Mouse (Mus musculus): Measurements from ENCODE around the gene Pip4p1. TPM values are rescaled to one million over a fixed set of nuclear protein-coding genes. Genes with fewer than 3 reads are reported as not detected.
"Not testable (repeated sequence)": the region's sequence is repeated elsewhere in the genome, so short reads cannot be mapped to it uniquely, and the experiment has no call there.

Gene Pip4p1
- total and polyA plus RNA-seq, 3 experiments, result 32.7 to 99.9 (median 45.6) TPM

GRCm38 (mm10) chr14:50955487-50955886 lies 24.8 kb upstream of the Pip4p1 start:
- no peaks in the 10 kb centered on the region for H3K9me3 ChIP-seq (replicated peaks)
- no peak overlapping the region for H3K4me3 ChIP-seq (ENCODE audit: low read depth, low read length)
- no peaks in the 10 kb centered on the region for H3K27me3 ChIP-seq (ENCODE audit: insufficient read depth, low read length)
- TF ChIP-seq GATA2 (IDR thresholded peaks at IDR 0.05; ENCODE audit: borderline replicate concordance, low read depth, low read length), result no peak
- no peak for TF ChIP-seq POLR2AphosphoS5 (IDR thresholded peaks at IDR 0.05; ENCODE audit: insufficient replicate concordance, low read depth, low read length)
- TF ChIP-seq TAL1 (conservative IDR thresholded peaks at IDR 0.05; ENCODE audit: low read depth, low read length), result no peak
- TF ChIP-seq GATA1 (IDR thresholded peaks at IDR 0.05; ENCODE audit: borderline replicate concordance, low read length), result no peak
- TF ChIP-seq CTCF (IDR thresholded peaks at IDR 0.05; ENCODE audit: low read depth, low read length), result no peak
- no peaks in the 10 kb centered on the region for H3K4me1 ChIP-seq (ENCODE audit: insufficient read depth, low read depth, low read length)
- no peak for ATAC-seq (ENCODE audit: extremely low read depth, insufficient number of reproducible peaks, low FRiP score, poor library complexity, severe bottlenecking)
- H3K36me3 ChIP-seq (replicated peaks), result peaks cover 6% of the 10 kb centered on the region
- no peak for DNase-seq (ENCODE audit: low spot score)

GRCm38 (mm10) chr14:50945526-50945925 lies 14.9 kb upstream of the Pip4p1 start:
- H3K9me3 ChIP-seq (replicated peaks); H3K27me3 ChIP-seq (ENCODE audit: insufficient read depth, low read length); ATAC-seq (ENCODE audit: extremely low read depth, insufficient number of reproducible peaks, low FRiP score, poor library complexity, severe bottlenecking); DNase-seq (ENCODE audit: low spot score); H3K36me3 ChIP-seq (replicated peaks); H3K4me1 ChIP-seq (ENCODE audit: insufficient read depth, low read depth, low read length): not testable (repeated sequence)
- peak overlapping the region; percentile 71; the same call in 1 of the 2 replicates for H3K4me3 ChIP-seq (ENCODE audit: low read depth, low read length)

GRCm38 (mm10) chr14:50945081-50945480 lies 14.4 kb upstream of the Pip4p1 start:
- H3K4me1 ChIP-seq (ENCODE audit: insufficient read depth, low read depth, low read length); ATAC-seq (ENCODE audit: extremely low read depth, insufficient number of reproducible peaks, low FRiP score, poor library complexity, severe bottlenecking); H3K9me3 ChIP-seq (replicated peaks); H3K36me3 ChIP-seq (replicated peaks); DNase-seq (ENCODE audit: low spot score); H3K27me3 ChIP-seq (ENCODE audit: insufficient read depth, low read length): not testable (repeated sequence)
- peak overlapping the region; percentile 71 for H3K4me3 ChIP-seq (ENCODE audit: low read depth, low read length)

- not testable (repeated sequence) for DNase-seq (ENCODE audit: low spot score)
Measured at GRCm38 (mm10) chr14:50944668-50945033, 14.0 kb upstream of the Pip4p1 start.

GRCm38 (mm10) chr14:50943932-50944667 lies 13.4 kb upstream of the Pip4p1 start, which contains the start of gene Gm49342:
Gene Gm49342 (plus strand): TSS chr14:50944517.
- Histone ChIP-seq H3K36me3 (replicated peaks) (no peaks in the 10 kb centered on the region), H3K4me3 (ENCODE audit: low read depth, low read length) (peak within 1 kb of the TSS; percentile 71), H3K9me3 (replicated peaks) (no peaks in the 10 kb centered on the region), H3K4me1 (ENCODE audit: insufficient read depth, low read depth, low read length) (peaks cover 8% of the 10 kb centered on the region), H3K27me3 (ENCODE audit: insufficient read depth, low read length) (no peaks in the 10 kb centered on the region)
- DNase-seq (ENCODE audit: low spot score), result peak; percentile 85
- no peak for TF ChIP-seq GATA2 (IDR thresholded peaks at IDR 0.05; ENCODE audit: borderline replicate concordance, low read depth, low read length)
- TF ChIP-seq CTCF (IDR thresholded peaks at IDR 0.05; ENCODE audit: low read depth, low read length), result no peak
- TF ChIP-seq GATA1 (IDR thresholded peaks at IDR 0.05; ENCODE audit: borderline replicate concordance, low read length), result no peak
- no peak for TF ChIP-seq TAL1 (conservative IDR thresholded peaks at IDR 0.05; ENCODE audit: low read depth, low read length)
- TF ChIP-seq POLR2AphosphoS5 (IDR thresholded peaks at IDR 0.05; ENCODE audit: insufficient replicate concordance, low read depth, low read length), result peak; percentile 86; the same call in 1 of the 2 replicates
- ATAC-seq (ENCODE audit: extremely low read depth, insufficient number of reproducible peaks, low FRiP score, poor library complexity, severe bottlenecking), result peak; percentile 100

More at GRCm38 (mm10) chr14:50944668-50945033, 14.0 kb upstream of the Pip4p1 start:
- H3K9me3 ChIP-seq (replicated peaks); H3K36me3 ChIP-seq (replicated peaks); H3K27me3 ChIP-seq (ENCODE audit: insufficient read depth, low read length); H3K4me1 ChIP-seq (ENCODE audit: insufficient read depth, low read depth, low read length): not testable (repeated sequence)
- ATAC-seq (ENCODE audit: extremely low read depth, insufficient number of reproducible peaks, low FRiP score, poor library complexity, severe bottlenecking), result peak; percentile 68
- peak overlapping the region; percentile 71 for H3K4me3 ChIP-seq (ENCODE audit: low read depth, low read length)

- DNase-seq (ENCODE audit: low spot score) (peak; percentile 86), ATAC-seq (ENCODE audit: extremely low read depth, insufficient number of reproducible peaks, low FRiP score, poor library complexity, severe bottlenecking) (peak; percentile 88)
- H3K4me3 ChIP-seq (ENCODE audit: low read depth, low read length), result peak overlapping the region; percentile 55
Measured at GRCm38 (mm10) chr14:50938940-50939339, 8.3 kb upstream of the Pip4p1 start.

More at GRCm38 (mm10) chr14:50938940-50939339, 8.3 kb upstream of the Pip4p1 start:
- H3K9me3 ChIP-seq (replicated peaks), result no peaks in the 10 kb centered on the region
- peaks cover 19% of the 10 kb centered on the region for H3K36me3 ChIP-seq (replicated peaks)
- H3K27me3 ChIP-seq (ENCODE audit: insufficient read depth, low read length), result no peaks in the 10 kb centered on the region
- peaks cover 21% of the 10 kb centered on the region for H3K4me1 ChIP-seq (ENCODE audit: insufficient read depth, low read depth, low read length)
- TF ChIP-seq CTCF (IDR thresholded peaks at IDR 0.05; ENCODE audit: low read depth, low read length), result no peak
- TF ChIP-seq GATA1 (IDR thresholded peaks at IDR 0.05; ENCODE audit: borderline replicate concordance, low read length), result no peak
- TF ChIP-seq POLR2AphosphoS5 (IDR thresholded peaks at IDR 0.05; ENCODE audit: insufficient replicate concordance, low read depth, low read length), result no peak
- no peak for TF ChIP-seq TAL1 (conservative IDR thresholded peaks at IDR 0.05; ENCODE audit: low read depth, low read length)
- TF ChIP-seq GATA2 (IDR thresholded peaks at IDR 0.05; ENCODE audit: borderline replicate concordance, low read depth, low read length), result no peak
